In genomic region chr2:35841841-35842420, GRCm38 (mm10) we compare ENCODE assay signal across 11 mouse cellular contexts.
DNase-seq lines count a peak whose midpoint lies in the region; ATAC-seq and TF ChIP-seq lines count a peak whose summit lies in the region.
"Had no signal": no experiment of that assay in that cellular context is flagged by ENCODE, and none has a peak within 500 bp of the region (broad histone marks: within the 10 kb centered on the region; RNA-seq: fewer than 3 reads in every experiment).

No protein-coding gene starts in this region.

- H3K4me3 ChIP-seq in embryonic facial prominence, embryonic 13.5 days, result no peak overlapping the region
- no peak overlapping the region for H3K4me3 ChIP-seq in embryonic facial prominence, embryonic 10.5 days
- no peak overlapping the region for H3K4me3 ChIP-seq in lung, postnatal 0 days (ENCODE audit: low read depth, low read length)
- no peak overlapping the region for H3K4me3 ChIP-seq in embryonic facial prominence, embryonic 15.5 days (replicated peaks)
- no peak overlapping the region for H3K4me3 ChIP-seq in stomach, embryonic 15.5 days (replicated peaks)
- H3K4me3 ChIP-seq: heart, embryonic 13.5 days; liver, embryonic 13.5 days; midbrain, embryonic 13.5 days had no signal

- peak; percentile 19; the same call in 1 of the 2 replicates for TF ChIP-seq CTCF in lung, postnatal 0 days (IDR thresholded peaks at IDR 0.05)

- peaks cover 3% of the 10 kb centered on the region; the same call in 1 of the 2 replicates for H3K27me3 ChIP-seq in embryonic facial prominence, embryonic 13.5 days
- peaks cover 37% of the 10 kb centered on the region for H3K27me3 ChIP-seq in embryonic facial prominence, embryonic 10.5 days (replicated peaks; ENCODE audit: low read depth, poor library complexity, severe bottlenecking)
- H3K27me3 ChIP-seq in lung, postnatal 0 days (replicated peaks; ENCODE audit: insufficient read depth, low read length), result no peaks in the 10 kb centered on the region
- H3K27me3 ChIP-seq in embryonic facial prominence, embryonic 15.5 days, result no peaks in the 10 kb centered on the region
- no peaks in the 10 kb centered on the region for H3K27me3 ChIP-seq in stomach, embryonic 15.5 days (replicated peaks)
- H3K27me3 ChIP-seq: liver, embryonic 13.5 days had no signal

- WGBS in embryonic facial prominence, embryonic 13.5 days, result 54% methylated on average over 4 of the region's 4 CpGs
- 57% methylated on average over 4 of the region's 4 CpGs for WGBS in embryonic facial prominence, embryonic 10.5 days
- 48% methylated on average over 4 of the region's 4 CpGs for WGBS in lung, postnatal 0 days
- 49% methylated on average over 4 of the region's 4 CpGs for WGBS in embryonic facial prominence, embryonic 15.5 days
- WGBS in stomach, embryonic 15.5 days, result 64% methylated on average over 4 of the region's 4 CpGs

- no peak overlapping the region for H3K4me2 ChIP-seq in embryonic facial prominence, embryonic 13.5 days
- no peak overlapping the region for H3K4me2 ChIP-seq in lung, postnatal 0 days (replicated peaks; ENCODE audit: low read depth, low read length)
- 0 out of 2 replicates have a peak overlapping the region, but pooled peaks have one; percentile 10 for H3K4me2 ChIP-seq in embryonic facial prominence, embryonic 15.5 days (replicated peaks)
- H3K4me2 ChIP-seq in stomach, embryonic 15.5 days, result peak overlapping the region; percentile 38; the same call in 1 of the 2 replicates
- H3K4me2 ChIP-seq: midbrain, embryonic 13.5 days had no signal

- H3K36me3 ChIP-seq in embryonic facial prominence, embryonic 13.5 days, result no peaks in the 10 kb centered on the region
- no peaks in the 10 kb centered on the region for H3K36me3 ChIP-seq in embryonic facial prominence, embryonic 10.5 days (replicated peaks)
- H3K36me3 ChIP-seq in lung, postnatal 0 days (ENCODE audit: insufficient read depth, low read length), result no peaks in the 10 kb centered on the region
- no peaks in the 10 kb centered on the region for H3K36me3 ChIP-seq in embryonic facial prominence, embryonic 15.5 days
- H3K36me3 ChIP-seq in stomach, embryonic 15.5 days, result no peaks in the 10 kb centered on the region
- H3K36me3 ChIP-seq: heart, embryonic 13.5 days; liver, embryonic 13.5 days; midbrain, embryonic 13.5 days had no signal

- H3K9me3 ChIP-seq in embryonic facial prominence, embryonic 13.5 days, result peaks cover 5% of the 10 kb centered on the region; the same call in 1 of the 2 replicates
- peaks cover 9% of the 10 kb centered on the region for H3K9me3 ChIP-seq in embryonic facial prominence, embryonic 10.5 days
- H3K9me3 ChIP-seq in lung, postnatal 0 days (ENCODE audit: low read length), result no peaks in the 10 kb centered on the region
- H3K9me3 ChIP-seq in embryonic facial prominence, embryonic 15.5 days (replicated peaks), result no peaks in the 10 kb centered on the region
- no peaks in the 10 kb centered on the region for H3K9me3 ChIP-seq in stomach, embryonic 15.5 days
- H3K9me3 ChIP-seq: midbrain, embryonic 13.5 days had no signal

- DNase-seq in embryonic facial prominence, embryonic 10.5 days (ENCODE audit: low spot score), result no peak
- no peak for DNase-seq in lung, postnatal 0 days (ENCODE audit: low spot score)
- no peak for DNase-seq in lung, adult 18-20 months
- DNase-seq in cerebellum, adult 11-12 months, result no peak
- DNase-seq in spleen, adult 12 weeks (ENCODE audit: low spot score), result no peak
- DNase-seq: liver, embryonic 13.5 days had no signal

- ATAC-seq in embryonic facial prominence, embryonic 13.5 days (ENCODE audit: insufficient number of reproducible peaks, insufficient read depth, low FRiP score, low TSS enrichment, low read depth), result no peak
- peak; percentile 21; the same call in 1 of the 2 replicates for ATAC-seq in lung, postnatal 0 days
- ATAC-seq in embryonic facial prominence, embryonic 15.5 days (ENCODE audit: insufficient number of reproducible peaks, low FRiP score, low TSS enrichment, low read depth), result no peak
- no peak for ATAC-seq in stomach, embryonic 15.5 days (ENCODE audit: insufficient read depth, low FRiP score, low read depth)

- TF ChIP-seq EP300 in lung, postnatal 0 days (IDR thresholded peaks at IDR 0.05), result no peak

- H3K9ac ChIP-seq in embryonic facial prominence, embryonic 13.5 days, result no peak overlapping the region
- no peak overlapping the region for H3K9ac ChIP-seq in lung, postnatal 0 days (replicated peaks; ENCODE audit: low read depth)
- no peak overlapping the region for H3K9ac ChIP-seq in embryonic facial prominence, embryonic 15.5 days
- no peak overlapping the region for H3K9ac ChIP-seq in stomach, embryonic 15.5 days
- H3K9ac ChIP-seq: heart, embryonic 13.5 days; liver, embryonic 13.5 days; midbrain, embryonic 13.5 days had no signal

- H3K4me1 ChIP-seq in embryonic facial prominence, embryonic 13.5 days, result peaks cover 24% of the 10 kb centered on the region
- peaks cover 42% of the 10 kb centered on the region for H3K4me1 ChIP-seq in embryonic facial prominence, embryonic 10.5 days
- H3K4me1 ChIP-seq in lung, postnatal 0 days (ENCODE audit: insufficient read depth, low read depth, low read length), result no peaks in the 10 kb centered on the region; the same call in 1 of the 2 replicates
- H3K4me1 ChIP-seq in embryonic facial prominence, embryonic 15.5 days, result peaks cover 18% of the 10 kb centered on the region
- H3K4me1 ChIP-seq in stomach, embryonic 15.5 days, result peaks cover 13% of the 10 kb centered on the region

- peak overlapping the region; percentile 52; the same call in 1 of the 2 replicates for H3K27ac ChIP-seq in embryonic facial prominence, embryonic 13.5 days
- no peak overlapping the region for H3K27ac ChIP-seq in embryonic facial prominence, embryonic 10.5 days (replicated peaks)
- 0 out of 2 replicates have a peak overlapping the region, but pooled peaks have one; percentile 4 for H3K27ac ChIP-seq in lung, postnatal 0 days (ENCODE audit: low read length)
- H3K27ac ChIP-seq in embryonic facial prominence, embryonic 15.5 days (replicated peaks), result peak overlapping the region; percentile 44; the same call in 1 of the 2 replicates
- peak overlapping the region; percentile 89 for H3K27ac ChIP-seq in stomach, embryonic 15.5 days
- H3K27ac ChIP-seq: heart, embryonic 13.5 days; liver, embryonic 13.5 days; midbrain, embryonic 13.5 days had no signal

Comparison
In these comparisons a context has a peak if more than half of its experiments do, and no peak if none do; other contexts are left out.
1. H3K4me2 ChIP-seq: peak in embryonic facial prominence, embryonic 15.5 days (single experiment) and stomach, embryonic 15.5 days (single experiment); none in embryonic facial prominence, embryonic 13.5 days (single experiment) and lung, postnatal 0 days (single experiment).